Mouse (Mus musculus) layer of hippocampus, adult 9-10 months (tissue): Measurements from ENCODE around the gene Cacng2.

Source experiments
- DNase-seq: peaks from one replicate; pipeline ENCODE4 v3.0.0; 2022; ENCODE audit warnings: low spot score

Gene Cacng2

GRCm38 (mm10) chr15:78003929-78004328 is 115.9 kb downstream of the Cacng2 start:
- DNase-seq: no peak

- DNase-seq: no peak
These were observed 118.4 kb downstream of the Cacng2 start for GRCm38 (mm10) chr15:78001400-78001799.

- no peak for DNase-seq
These were observed 131.3 kb downstream of the Cacng2 start for GRCm38 (mm10) chr15:77988541-77988940.

GRCm38 (mm10) chr15:77983391-77983790 is 136.4 kb downstream of the Cacng2 start:
- no peak for DNase-seq

- peak; percentile 68 for DNase-seq
These were observed 137.5 kb downstream of the Cacng2 start for GRCm38 (mm10) chr15:77982195-77982939.

GRCm38 (mm10) chr15:77981181-77981680 is 138.6 kb downstream of the Cacng2 start:
- no peak for DNase-seq

GRCm38 (mm10) chr15:77979427-77979865 is 140.4 kb downstream of the Cacng2 start:
- DNase-seq: no peak

- DNase-seq: no peak
These were observed 142.2 kb downstream of the Cacng2 start for GRCm38 (mm10) chr15:77977663-77978062.

GRCm38 (mm10) chr15:77974165-77974841 is 145.5 kb downstream of the Cacng2 start:
- no peak for DNase-seq

- peak; percentile 99 for DNase-seq
These were observed 149.1 kb downstream of the Cacng2 start, which contains the start of gene Eif3d for GRCm38 (mm10) chr15:77970470-77971292. TSS of gene Eif3d (minus strand) at chr15:77970813.

- no peak for DNase-seq
These were observed 149.8 kb downstream of the Cacng2 start for GRCm38 (mm10) chr15:77969940-77970469.

GRCm38 (mm10) chr15:77965117-77965528 is 154.7 kb downstream of the Cacng2 start:
- no peak for DNase-seq

- DNase-seq: no peak
These were observed 157.4 kb downstream of the Cacng2 start for GRCm38 (mm10) chr15:77962447-77962846.

GRCm38 (mm10) chr15:77960693-77961092 is 159.1 kb downstream of the Cacng2 start:
- no peak for DNase-seq

- DNase-seq: no peak
These were observed 161.8 kb downstream of the Cacng2 start for GRCm38 (mm10) chr15:77958071-77958470.

GRCm38 (mm10) chr15:77957625-77958024 is 162.2 kb downstream of the Cacng2 start:
- no peak for DNase-seq

- no peak for DNase-seq
These were observed 163.4 kb downstream of the Cacng2 start, which contains the start of gene Foxred2 for GRCm38 (mm10) chr15:77956404-77956901. TSS of gene Foxred2 (minus strand) at chr15:77956722.

- DNase-seq: no peak
These were observed 164.1 kb downstream of the Cacng2 start for GRCm38 (mm10) chr15:77955440-77956403.

GRCm38 (mm10) chr15:77954362-77954761 is 165.5 kb downstream of the Cacng2 start:
- no peak for DNase-seq

- DNase-seq: no peak
These were observed 166.9 kb downstream of the Cacng2 start for GRCm38 (mm10) chr15:77952921-77953320.
